Mouse (Mus musculus) embryonic facial prominence, embryonic 14.5 days (tissue): ENCODE measurements around the gene Mapk10. TPM values are rescaled to one million over a fixed set of nuclear protein-coding genes. Genes with fewer than 3 reads are reported as not detected.

Source experiments
- ATAC-seq: fragments of 200-750 bp; cut with Nextera tagmentation; 2 replicates; pipeline ENCODE4 v1.8.0; 2017; ENCODE audit warnings: low read depth, moderate number of reproducible peaks, moderate TSS enrichment
- DNase-seq: peaks from one replicate; pipeline ENCODE4 v3.0.0-alpha.2; 2015; ENCODE audit warnings: low spot score
- H3K27ac ChIP-seq: fragments of 300-500 bp; sonication (generic); replicated peaks from 2 replicates; pipeline ENCODE4 v1.5.1; 2014; ENCODE audit warnings: low read depth, mild to moderate bottlenecking, low read length, moderate library complexity
- H3K27me3 ChIP-seq: fragments of 300-500 bp; sonication (generic); replicated peaks from 2 replicates; pipeline ENCODE4 v1.6.1; 2014; ENCODE audit warnings: low read length; ENCODE audit not compliant: control insufficient read depth, insufficient read depth
- H3K36me3 ChIP-seq: fragments of 300-500 bp; sonication (generic); 2 replicates; pipeline ENCODE4 v1.6.1; 2014; ENCODE audit warnings: low read length, mixed read lengths; ENCODE audit not compliant: control insufficient read depth, insufficient read depth
- H3K4me1 ChIP-seq: fragments of 300-500 bp; sonication (generic); 2 replicates; pipeline ENCODE4 v1.6.1; 2014; ENCODE audit warnings: antibody characterized with exemption, low read length; ENCODE audit not compliant: control insufficient read depth, insufficient read depth
- H3K4me2 ChIP-seq: fragments of 300-500 bp; sonication (generic); 2 replicates; pipeline ENCODE4 v1.6.1; 2014; ENCODE audit warnings: low read depth, mild to moderate bottlenecking, low read length, moderate library complexity, mixed read lengths
- H3K4me3 ChIP-seq: fragments of 300-500 bp; sonication (generic); 2 replicates; pipeline ENCODE4 v1.5.1; 2014; ENCODE audit warnings: low read depth, mild to moderate bottlenecking, low read length
- H3K9ac ChIP-seq: fragments of 300-500 bp; sonication (generic); 2 replicates; pipeline ENCODE4 v1.6.1; 2014; ENCODE audit warnings: low read depth, mild to moderate bottlenecking, low read length, moderate library complexity, mixed read lengths
- H3K9me3 ChIP-seq: fragments of 300-500 bp; sonication (generic); 2 replicates; pipeline ENCODE4 v1.6.1; 2016; ENCODE audit warnings: low read length; ENCODE audit not compliant: control insufficient read depth
- WGBS: fragments of 180-500 bp; shearing (Covaris S2); extraction: QIAGEN DNeasy Blood & Tissue Kit; methylation state at CpG from one replicate; pipeline ENCODE4 v1.1.7; 2014; 5-methylcytosine and 5-hydroxymethylcytosine counted together
- polyA plus RNA-seq: library from polyadenylated mRNA; unstranded; fragments of >200 nt; fragmentation: Nextera tagmentation; extraction: Ambion mirVana; gene quantifications from 2 replicates; pipeline ENCODE4 v1.2.1, GENCODE M21; 2014

Gene Mapk10
- polyA plus RNA-seq, 1 experiment from 2014 or later = 4.9 TPM

- H3K4me1 ChIP-seq = no peaks in the 10 kb centered on the region
- no peak overlapping the region for H3K4me3 ChIP-seq
- no peaks in the 10 kb centered on the region for H3K27me3 ChIP-seq
- H3K36me3 ChIP-seq = no peaks in the 10 kb centered on the region
- no peaks in the 10 kb centered on the region for H3K9me3 ChIP-seq
- H3K27ac ChIP-seq = no peak overlapping the region
- WGBS = 84% methylated on average over 5 of the region's 5 CpGs
- no peak overlapping the region for H3K9ac ChIP-seq
- H3K4me2 ChIP-seq = no peak overlapping the region
- DNase-seq (no peak), ATAC-seq (no peak)
These were observed 191.0 kb downstream of the Mapk10 start for GRCm38 (mm10) chr5:103020127-103020526.

GRCm38 (mm10) chr5:103017637-103018036 lies 193.5 kb downstream of the Mapk10 start:
- H3K9me3 ChIP-seq = no peaks in the 10 kb centered on the region
- WGBS = 69% methylated on average over 7 of the region's 7 CpGs

DNA sequence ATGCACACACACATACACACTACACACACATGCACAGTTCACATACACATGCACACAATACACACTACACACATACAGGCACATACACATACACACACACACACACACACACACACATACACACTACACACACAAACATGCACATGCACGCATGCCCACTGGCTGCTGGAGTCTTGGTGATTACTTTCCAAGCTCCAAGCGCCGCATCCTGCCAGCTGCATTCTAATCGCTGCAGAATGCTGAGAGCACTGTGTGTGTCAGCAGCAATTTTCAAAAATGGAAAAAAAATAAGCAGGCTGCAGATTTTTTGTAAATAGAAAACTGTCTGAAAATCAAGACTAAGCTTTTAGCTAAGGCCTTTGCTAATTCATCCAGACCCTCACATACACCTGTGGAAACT lies 196.8 kb downstream of the Mapk10 start:
- Histone ChIP-seq H3K27me3 (no peaks in the 10 kb centered on the region), H3K9me3 (no peaks in the 10 kb centered on the region), H3K9ac (no peak overlapping the region), H3K4me3 (no peak overlapping the region), H3K4me2 (no peak overlapping the region), H3K27ac (no peak overlapping the region), H3K36me3 (no peaks in the 10 kb centered on the region), H3K4me1 (no peaks in the 10 kb centered on the region)
- ATAC-seq (no peak), DNase-seq (no peak)
- WGBS = 66% methylated on average over 4 of the region's 4 CpGs

More at GRCm38 (mm10) chr5:103017637-103018036, 193.5 kb downstream of the Mapk10 start:
- DNase-seq (no peak), ATAC-seq (no peak)
- no peaks in the 10 kb centered on the region for H3K27me3 ChIP-seq
- no peak overlapping the region for H3K4me3 ChIP-seq
- H3K9ac ChIP-seq = no peak overlapping the region
- no peak overlapping the region for H3K27ac ChIP-seq
- H3K36me3 ChIP-seq = no peaks in the 10 kb centered on the region
- H3K4me2 ChIP-seq = no peak overlapping the region
- H3K4me1 ChIP-seq = no peaks in the 10 kb centered on the region

DNA sequence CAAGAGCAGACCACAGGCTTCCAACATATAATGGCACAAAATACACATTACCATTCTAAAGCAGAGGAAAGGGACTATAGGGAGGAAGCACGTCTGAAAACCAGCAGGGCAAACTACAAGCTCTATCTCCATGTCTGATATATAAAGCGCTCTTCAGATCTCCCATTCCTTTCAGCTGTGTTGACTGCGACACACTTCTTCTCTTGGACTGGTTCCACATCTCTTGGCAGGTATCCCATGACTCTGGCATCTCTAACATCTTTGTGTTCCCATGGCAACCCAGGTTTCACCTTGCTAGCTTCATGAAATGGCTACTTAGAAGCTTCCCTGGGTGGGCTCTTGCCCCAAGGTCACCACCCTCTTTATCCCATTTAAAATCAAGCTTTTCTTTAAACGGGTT lies 202.2 kb downstream of the Mapk10 start:
- no peak for ATAC-seq
- no peak overlapping the region for H3K27ac ChIP-seq
- WGBS = 75% methylated on average over 4 of the region's 4 CpGs

DNA sequence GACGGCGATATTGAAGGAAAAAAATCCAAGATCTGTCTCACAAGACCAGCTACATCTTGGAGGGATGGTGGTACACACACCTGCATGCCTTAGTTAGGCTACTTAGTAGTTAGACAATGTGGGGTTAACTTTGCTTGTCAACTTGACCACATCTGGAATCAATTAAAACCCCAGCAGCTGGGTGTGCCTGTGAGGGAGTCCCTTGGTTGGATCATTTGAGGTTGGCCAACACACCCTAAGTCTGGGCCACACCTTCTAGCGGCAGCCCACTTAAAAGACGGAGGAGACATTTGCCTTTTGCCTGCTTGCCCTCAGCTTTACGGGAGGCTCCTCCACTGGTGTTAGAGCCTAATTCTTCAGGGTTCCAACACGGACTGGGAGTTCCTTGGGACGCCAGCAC lies 209.0 kb downstream of the Mapk10 start:
- no peaks in the 10 kb centered on the region for H3K27me3 ChIP-seq
- no peaks in the 10 kb centered on the region for H3K9me3 ChIP-seq
- no peak overlapping the region for H3K4me2 ChIP-seq
- H3K27ac ChIP-seq = no peak overlapping the region
- DNase-seq (peak; percentile 29), ATAC-seq (no peak)
- H3K9ac ChIP-seq = no peak overlapping the region
- WGBS = 40% methylated on average over 7 of the region's 7 CpGs
- no peaks in the 10 kb centered on the region for H3K4me1 ChIP-seq
- no peak overlapping the region for H3K4me3 ChIP-seq
- no peaks in the 10 kb centered on the region for H3K36me3 ChIP-seq

More for the DNA sequence above, 202.2 kb downstream of the Mapk10 start:
- Histone ChIP-seq H3K4me3 (no peak overlapping the region), H3K4me1 (no peaks in the 10 kb centered on the region), H3K27me3 (no peaks in the 10 kb centered on the region), H3K9ac (no peak overlapping the region), H3K36me3 (no peaks in the 10 kb centered on the region), H3K9me3 (no peaks in the 10 kb centered on the region), H3K4me2 (no peak overlapping the region)
- no peak for DNase-seq

GRCm38 (mm10) chr5:103000572-103000971 lies 210.6 kb downstream of the Mapk10 start:
- Histone ChIP-seq H3K36me3 (no peaks in the 10 kb centered on the region), H3K27me3 (no peaks in the 10 kb centered on the region), H3K27ac (no peak overlapping the region), H3K4me1 (no peaks in the 10 kb centered on the region), H3K9ac (no peak overlapping the region), H3K4me3 (no peak overlapping the region), H3K9me3 (no peaks in the 10 kb centered on the region), H3K4me2 (no peak overlapping the region)
- 90% methylated on average over 6 of the region's 6 CpGs for WGBS
- ATAC-seq (no peak), DNase-seq (no peak)

DNA sequence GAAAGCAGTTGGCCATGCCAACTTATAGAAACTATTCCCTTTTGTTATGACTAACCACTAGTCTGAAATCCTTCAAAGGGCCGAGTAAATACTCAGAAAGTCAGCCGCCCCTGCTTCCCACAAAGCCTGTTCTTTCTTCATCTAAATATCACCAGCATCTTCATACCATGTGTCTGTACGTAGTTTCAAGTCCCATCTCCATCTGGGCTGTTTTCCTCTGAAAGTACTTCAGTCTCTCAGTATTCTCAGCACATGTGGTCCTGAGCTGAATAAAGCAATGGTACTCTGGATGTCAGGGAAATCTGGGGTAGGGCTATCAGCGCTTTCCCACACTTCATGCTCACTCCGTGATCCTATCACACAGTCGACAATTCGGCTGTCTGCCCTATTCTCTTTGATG lies 212.6 kb downstream of the Mapk10 start:
- no peaks in the 10 kb centered on the region for H3K4me1 ChIP-seq

DNA sequence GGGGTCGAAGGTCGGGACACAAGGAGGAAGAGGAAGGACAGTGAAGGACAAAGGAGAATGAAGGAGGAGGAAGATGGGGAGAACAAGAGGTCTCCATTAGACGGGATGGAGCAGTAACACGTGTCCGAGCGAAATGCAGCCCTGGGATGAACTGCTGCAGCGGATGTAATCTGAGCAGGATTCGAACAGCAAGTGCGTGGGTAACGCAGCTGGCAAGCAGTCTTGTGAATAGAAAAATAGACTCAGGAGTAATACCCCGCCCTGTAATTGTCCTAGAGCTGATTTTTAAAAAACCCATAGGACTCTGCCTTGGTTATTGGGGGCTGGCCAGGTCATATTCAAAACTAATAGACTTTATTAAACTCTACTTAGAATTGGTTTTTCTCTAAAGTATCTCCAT lies 213.2 kb downstream of the Mapk10 start:
- H3K9ac ChIP-seq = no peak overlapping the region
- H3K27me3 ChIP-seq = no peaks in the 10 kb centered on the region
- DNase-seq (no peak), ATAC-seq (no peak)
- H3K9me3 ChIP-seq = no peaks in the 10 kb centered on the region
- no peak overlapping the region for H3K4me2 ChIP-seq
- no peaks in the 10 kb centered on the region for H3K4me1 ChIP-seq
- 82% methylated on average over 11 of the region's 11 CpGs for WGBS
- H3K27ac ChIP-seq = no peak overlapping the region
- no peak overlapping the region for H3K4me3 ChIP-seq
- H3K36me3 ChIP-seq = no peaks in the 10 kb centered on the region

More for the DNA sequence above, 212.6 kb downstream of the Mapk10 start:
- no peaks in the 10 kb centered on the region for H3K36me3 ChIP-seq
- no peaks in the 10 kb centered on the region for H3K9me3 ChIP-seq
- WGBS = 75% methylated on average over 7 of the region's 7 CpGs
- no peak overlapping the region for H3K27ac ChIP-seq
- H3K4me3 ChIP-seq = no peak overlapping the region
- H3K27me3 ChIP-seq = no peaks in the 10 kb centered on the region
- H3K4me2 ChIP-seq = no peak overlapping the region
- ATAC-seq (no peak), DNase-seq (no peak)
- no peak overlapping the region for H3K9ac ChIP-seq

DNA sequence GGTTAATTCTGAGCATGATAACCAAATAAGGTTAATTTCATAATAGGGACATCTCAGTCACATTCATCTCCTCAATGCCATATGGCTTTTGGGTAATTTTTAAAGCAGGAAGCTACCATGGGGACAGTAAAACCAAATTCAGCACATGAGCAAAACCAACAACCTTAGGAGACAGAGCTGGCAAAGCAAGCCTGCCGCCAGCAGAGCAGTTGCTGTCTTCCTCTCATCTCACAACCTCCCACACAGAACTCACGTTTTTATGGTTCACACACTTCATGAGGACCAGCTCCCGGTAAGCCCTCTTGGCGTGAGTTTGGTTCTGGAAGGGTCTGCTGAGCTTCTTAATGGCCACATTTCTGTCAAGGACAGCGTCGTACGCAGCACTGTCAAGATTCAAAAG lies 214.8 kb downstream of the Mapk10 start:
- 87% methylated on average over 7 of the region's 7 CpGs for WGBS
- no peak for DNase-seq
- Histone ChIP-seq H3K36me3 (no peaks in the 10 kb centered on the region), H3K9ac (no peak overlapping the region), H3K27me3 (no peaks in the 10 kb centered on the region), H3K4me3 (no peak overlapping the region), H3K4me1 (no peaks in the 10 kb centered on the region), H3K27ac (no peak overlapping the region), H3K4me2 (no peak overlapping the region), H3K9me3 (no peaks in the 10 kb centered on the region)
- no peak for ATAC-seq
